Mouse (Mus musculus): ENCODE measurements around the gene Naa25. TPM values are rescaled to one million over a fixed set of nuclear protein-coding genes. Genes with fewer than 3 reads are reported as not detected.

Naa25 gene
- total RNA-seq (2015), result 35.9 and 39.7 TPM in 2 replicates
- total RNA-seq (2017), result 66.4 and 80.6 TPM in 2 replicates

DNA sequence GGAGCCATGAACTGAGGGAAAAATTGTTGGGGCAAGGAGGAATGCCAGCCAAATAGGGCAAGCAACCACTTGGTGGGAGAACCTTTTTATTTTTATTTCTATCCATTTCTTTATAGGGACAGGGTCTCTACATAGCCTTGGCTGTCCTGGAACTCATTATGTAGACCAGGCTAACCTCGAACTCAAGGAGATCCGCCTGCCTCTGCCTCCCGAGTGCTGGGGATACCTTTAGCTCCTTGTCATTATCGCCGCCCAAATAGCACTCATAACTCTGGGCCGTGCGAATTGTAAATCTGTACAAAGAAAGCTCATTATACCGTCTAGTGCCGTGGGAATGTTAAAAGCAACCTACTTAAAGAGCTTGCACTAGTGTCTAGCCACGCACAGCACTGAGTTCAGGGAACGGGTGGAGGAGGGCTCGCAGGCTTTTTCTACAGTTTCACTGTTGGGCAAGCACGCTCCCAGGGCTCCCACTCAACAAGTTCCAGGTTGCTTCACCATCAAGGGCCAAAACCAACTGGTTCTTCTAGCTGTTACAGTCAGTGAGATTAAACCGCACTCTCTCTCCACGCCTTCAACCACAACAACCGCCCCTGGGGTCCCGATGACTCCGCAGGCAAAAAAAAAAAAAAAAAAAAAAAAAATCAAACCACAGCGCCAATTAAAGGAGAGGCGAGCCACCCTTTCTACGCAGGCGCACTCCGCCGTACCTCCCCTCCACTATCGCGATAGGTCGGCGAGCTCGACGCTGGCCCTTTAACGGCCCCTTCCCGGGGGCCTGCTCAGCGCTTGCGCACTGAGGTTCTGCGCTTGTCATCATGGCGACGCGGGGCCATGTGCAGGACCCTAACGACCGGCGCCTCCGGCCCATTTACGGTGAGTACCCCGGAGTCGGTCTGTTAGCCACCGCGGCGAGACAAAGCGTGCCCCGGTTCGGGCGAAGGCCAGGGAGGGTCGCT, at the start of gene Naa25:
Gene Naa25, plus strand, starts transcription at position 750 of the 959 bp plus-strand sequence.
- ATAC-seq (replicated peaks; ENCODE audit: poor library complexity), result peak; percentile 84

DNA sequence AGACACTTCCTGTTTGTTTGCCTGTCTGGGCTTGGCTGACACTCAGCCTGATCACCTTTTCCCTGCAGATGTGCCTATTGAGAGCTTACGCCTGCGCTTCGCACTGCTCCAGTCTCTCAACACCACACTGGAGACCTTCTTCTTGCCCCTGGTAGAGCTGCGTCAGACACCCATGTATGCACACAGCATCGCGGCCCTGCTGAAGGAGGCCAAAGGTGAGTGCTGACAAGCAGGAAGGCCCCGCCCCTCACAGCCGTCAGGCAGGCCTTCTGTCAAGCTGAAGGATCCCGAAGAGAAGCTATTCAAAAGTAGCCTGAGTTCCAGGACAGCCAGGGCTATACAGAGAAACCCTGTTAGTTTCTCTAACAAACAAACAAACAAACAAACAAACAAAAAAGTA, 38.5 kb upstream of the Naa25 start:
- ATAC-seq (replicated peaks; ENCODE audit: poor library complexity), result no peak

DNA sequence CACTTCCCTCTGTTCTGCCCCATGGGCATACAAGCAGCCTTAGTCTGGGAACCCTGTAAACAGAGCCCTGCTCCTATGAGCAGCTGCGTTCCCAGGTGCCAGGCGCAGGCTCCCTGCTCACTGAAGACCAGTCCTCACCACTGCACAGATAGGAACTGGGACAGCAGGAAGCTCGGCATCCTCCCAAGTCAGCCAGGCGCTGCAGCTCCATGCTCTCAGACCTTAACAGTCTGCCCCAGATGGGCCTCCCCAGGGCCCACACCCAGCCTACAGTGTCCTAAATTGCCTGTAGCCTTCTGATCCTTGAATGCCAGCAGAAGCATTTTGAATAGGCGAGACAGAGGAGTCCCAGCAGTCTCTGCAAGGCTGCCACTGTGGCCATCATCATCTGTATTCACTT, 36.0 kb upstream of the Naa25 start:
- ATAC-seq (replicated peaks; ENCODE audit: poor library complexity), result no peak

DNA sequence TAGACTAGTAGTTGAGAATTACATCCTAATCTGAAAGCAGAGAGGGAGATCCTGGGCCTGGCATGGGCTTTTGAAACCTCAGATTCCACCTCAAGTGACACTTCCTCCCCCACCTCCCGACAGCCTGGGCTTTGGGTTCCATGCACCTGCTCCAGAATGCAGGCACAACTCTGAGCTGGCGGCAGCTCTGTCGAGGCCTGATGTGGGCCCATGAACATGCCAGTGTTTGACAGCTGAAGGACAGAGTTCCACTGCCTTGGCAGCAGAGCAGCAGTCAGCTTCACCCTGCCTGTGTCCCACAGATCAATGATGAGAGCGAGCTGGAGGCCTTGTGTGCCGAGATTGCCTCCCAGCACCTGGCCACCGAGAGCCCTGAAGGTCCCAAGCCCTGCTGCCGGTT, 34.3 kb upstream of the Naa25 start:
- no peak for ATAC-seq (replicated peaks; ENCODE audit: poor library complexity)

DNA sequence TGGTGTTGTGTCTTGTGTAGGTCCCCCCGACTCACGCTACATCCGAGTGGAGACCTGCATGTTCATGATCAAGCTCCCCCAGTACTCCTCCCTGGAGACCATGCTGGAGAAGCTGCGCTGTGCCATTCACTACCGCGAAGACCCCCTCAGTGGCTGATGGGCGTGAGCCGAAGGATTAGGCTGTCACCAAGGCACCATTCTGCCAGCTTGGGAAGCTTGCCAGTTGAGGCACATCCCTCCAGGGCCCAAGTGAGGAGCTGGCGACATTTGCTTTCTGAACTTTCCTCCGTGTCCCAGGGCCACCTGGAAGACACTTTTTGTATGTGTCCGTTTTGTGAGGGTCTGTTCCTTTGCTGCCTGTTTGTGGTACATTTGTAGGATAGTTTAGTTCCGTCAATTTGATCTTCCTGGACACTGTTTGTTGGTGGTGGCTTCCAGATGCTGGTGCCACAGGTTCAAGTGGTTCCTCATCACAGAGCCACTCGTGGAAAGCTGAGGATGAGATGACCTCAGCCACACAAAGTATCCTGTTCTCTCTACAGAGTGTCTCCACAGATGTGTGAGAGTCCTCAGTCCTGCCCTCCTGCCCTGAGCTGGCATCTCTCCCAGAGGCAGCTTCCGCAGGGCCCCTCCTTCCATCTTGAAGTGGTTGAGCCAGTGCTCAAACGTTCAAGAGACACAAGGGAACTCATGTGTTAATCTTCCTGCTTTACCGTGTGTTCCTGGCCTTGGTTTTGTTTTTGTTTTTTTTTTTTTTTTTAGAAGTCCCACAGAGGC, 31.1 kb upstream of the Naa25 start:
- no peak for ATAC-seq (replicated peaks; ENCODE audit: poor library complexity)

DNA sequence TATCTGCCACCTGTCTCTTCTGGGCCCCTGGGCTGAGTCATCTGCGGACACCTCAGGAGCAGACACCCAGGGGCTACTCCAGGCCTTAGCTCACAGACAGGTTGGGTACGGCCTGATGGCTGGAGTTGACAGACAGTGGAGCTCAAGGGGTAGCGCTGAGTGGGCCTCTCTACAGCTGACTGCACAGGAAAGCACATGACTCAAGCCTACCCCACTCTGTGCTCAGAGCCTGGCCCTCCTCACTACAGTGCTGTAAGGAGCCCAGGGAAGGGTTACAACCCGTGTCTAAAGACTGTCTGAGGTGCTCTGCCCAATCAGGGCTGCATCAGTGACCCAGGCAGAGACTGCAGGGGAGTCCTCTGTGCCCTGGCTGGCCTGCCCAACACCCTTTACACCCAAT, 30.5 kb upstream of the Naa25 start:
- ATAC-seq (replicated peaks; ENCODE audit: poor library complexity), result no peak

DNA sequence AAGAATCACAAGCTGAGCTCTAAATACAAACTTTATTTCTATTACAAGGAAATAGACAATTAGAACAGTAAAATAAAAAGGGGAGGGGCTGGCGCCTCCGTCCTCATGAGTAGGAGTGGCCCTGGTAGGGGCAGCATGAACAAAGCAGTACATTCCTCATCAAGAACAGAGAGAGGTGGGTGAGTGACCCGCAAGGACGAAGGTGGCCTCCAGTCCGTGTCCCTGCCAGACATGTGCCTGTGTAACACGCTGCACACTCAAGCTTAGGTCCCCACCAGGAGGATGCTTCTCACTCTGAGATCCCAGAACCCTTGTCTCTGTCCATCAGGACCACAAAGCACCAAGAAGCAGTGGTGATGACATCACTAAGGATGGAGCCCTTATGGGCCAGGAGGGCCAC, 26.0 kb upstream of the Naa25 start:
- no peak for ATAC-seq (replicated peaks; ENCODE audit: poor library complexity)

DNA sequence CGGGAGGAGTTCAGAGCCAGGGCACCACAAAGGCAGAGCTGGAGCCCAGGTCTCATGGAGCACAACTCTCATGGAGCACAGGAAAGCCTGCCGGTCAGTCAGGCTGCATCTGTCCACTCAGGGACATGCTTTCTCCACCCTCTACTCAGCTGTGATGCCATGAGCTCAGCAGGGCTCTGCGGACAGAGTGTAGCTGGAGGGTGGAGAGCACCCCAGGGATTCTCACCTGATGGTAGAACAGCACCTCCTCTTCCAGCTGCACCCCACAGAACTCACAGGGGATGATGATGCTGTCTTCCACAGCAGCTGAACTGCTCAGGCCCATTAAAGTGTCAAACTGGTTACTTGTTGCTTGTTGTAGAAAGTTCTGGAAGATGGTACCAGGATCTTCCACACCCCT, 22.9 kb upstream of the Naa25 start:
- no peak for ATAC-seq (replicated peaks; ENCODE audit: poor library complexity)

DNA sequence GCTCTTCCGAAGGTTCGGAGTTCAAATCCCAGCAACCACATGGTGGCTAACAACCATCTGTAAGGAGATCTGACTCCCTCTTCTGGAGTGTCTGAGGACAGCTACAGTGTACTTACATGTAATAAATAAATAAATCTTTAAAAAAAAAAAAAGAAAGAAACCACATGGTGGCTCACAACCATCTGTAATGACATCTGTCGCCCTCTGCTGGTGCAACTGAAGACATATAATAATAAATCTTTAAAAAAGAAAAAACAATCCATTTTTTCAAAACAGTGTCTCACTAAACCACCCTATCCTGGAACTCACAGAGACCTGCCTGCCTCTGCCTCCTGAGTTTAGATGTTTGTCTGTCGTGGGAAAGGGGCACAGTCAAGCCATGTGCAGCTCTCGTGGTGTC, 20.8 kb upstream of the Naa25 start:
- peak; percentile 69 for ATAC-seq (replicated peaks; ENCODE audit: poor library complexity)

DNA sequence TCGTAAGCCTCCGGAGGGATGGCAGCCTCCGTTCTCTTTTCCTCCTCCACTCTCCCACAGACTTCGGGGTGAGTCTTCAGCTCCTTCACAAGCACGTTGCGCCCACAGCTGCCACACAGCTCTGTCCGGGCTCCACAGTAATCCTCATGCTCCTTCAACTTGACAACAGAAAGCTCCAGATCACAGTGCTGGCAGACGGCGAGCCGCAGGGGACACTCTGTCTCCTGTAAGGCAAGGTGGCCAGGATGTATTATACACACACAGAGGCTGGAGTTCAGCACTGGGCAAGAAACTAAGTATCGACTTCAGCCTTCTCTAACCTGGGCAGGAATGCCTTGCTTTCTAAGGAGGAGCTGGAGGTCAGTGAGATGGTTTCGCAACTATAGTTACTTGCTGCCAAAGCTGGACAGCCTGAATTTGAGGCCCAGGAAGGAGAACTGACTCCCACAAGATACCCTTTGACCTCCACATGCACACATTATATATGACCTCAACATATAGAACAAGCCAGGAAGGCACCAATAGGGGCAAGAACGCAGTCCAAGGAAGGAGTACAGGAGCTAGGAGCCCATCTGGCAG, 19.0 kb upstream of the Naa25 start:
- no peak for ATAC-seq (replicated peaks; ENCODE audit: poor library complexity)

DNA sequence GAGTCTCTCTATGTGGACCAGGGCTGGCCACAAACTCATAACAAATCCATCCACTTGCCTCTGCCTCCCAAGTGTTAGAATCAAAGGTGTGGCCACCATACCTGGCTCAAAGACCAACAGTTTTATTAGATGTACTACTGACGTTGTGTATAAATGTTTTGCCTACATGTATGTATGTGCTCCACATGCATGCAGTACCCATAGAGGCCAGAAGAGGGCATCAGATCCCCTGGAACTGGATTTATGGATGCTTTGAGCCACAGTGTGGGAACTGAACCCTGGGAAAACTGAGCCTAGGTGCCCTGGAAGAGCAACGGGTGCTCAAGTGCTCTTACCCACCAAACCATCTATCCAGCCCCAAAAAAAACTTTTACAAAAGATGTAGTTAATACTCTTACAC, 17.0 kb upstream of the Naa25 start:
- ATAC-seq (replicated peaks; ENCODE audit: poor library complexity), result no peak

DNA sequence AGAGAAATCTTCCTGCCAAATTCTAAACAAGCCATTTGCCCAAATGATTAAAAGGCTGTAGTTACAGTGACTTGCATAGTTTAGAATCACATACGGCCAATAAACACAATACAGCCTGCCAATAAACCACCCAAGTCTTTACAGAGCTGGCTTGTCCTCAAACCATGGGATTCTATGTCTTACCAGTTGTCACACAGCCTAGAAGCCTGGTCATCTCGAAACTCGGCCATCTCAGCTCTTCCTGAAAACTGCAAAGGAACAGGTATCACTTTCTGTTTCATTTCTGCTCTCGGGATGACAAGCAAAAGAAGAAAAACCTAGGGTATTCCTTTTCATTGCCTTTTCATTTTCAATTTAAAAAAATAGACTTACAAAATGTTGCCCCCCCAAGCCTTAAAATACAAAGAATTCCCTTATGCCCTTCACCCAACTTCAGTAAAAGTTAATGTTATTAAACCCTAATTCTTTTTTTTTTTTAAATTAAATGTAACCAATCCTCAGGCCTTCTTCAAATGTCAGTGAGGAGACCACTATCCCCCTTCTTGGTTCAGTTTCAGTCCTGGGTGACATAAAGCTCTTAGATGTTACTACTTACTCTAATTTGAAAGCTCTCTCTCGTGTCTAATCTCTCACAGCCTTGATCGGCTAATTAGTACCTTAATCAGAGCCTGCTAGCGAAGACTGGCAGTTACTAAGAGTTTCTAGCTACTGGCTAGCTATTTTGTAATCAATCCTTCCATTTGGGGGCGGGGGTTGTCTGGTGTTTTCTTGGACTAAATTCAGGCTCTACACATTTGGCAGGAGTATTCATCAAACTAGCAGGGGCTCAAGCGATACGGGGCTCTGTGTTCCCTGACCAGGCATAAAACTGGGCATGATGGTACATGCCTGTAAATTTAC, 13.6 kb upstream of the Naa25 start:
- no peak for ATAC-seq (replicated peaks; ENCODE audit: poor library complexity)

DNA sequence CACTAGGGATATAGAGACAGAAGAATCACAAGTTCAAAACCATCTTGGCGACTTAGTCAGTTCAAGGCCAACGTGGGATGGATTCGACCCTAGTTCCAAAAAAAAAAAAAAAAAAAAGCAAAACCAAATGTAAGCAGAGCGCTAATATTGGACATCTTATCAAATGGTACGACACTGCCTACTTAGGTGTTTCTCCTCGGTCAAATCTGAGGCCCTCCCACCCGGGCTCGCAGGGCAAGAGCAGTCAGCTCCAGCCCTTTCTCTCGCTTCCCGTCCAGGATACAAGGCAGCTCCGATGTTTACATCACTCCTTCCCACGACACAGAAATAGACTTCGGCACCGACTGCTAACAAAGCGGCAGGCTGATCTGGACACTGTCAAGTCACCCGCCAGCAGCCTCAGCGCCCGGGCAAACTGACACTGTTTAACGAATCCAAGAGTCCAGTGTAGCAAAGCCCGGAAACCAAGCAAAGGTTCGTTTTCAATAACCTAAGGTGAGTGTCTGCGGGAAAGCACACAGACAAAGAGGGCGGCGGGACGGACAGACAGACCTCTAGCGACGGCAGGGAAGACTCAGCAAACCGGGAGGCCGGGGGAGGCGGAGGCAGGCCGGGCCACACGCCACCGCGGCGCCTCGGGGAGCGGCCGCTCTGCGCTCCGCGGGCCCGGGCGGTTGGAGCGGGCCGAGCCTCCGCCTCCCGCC, 12.8 kb upstream of the Naa25 start:
- peak; percentile 18 for ATAC-seq (replicated peaks; ENCODE audit: poor library complexity)

DNA sequence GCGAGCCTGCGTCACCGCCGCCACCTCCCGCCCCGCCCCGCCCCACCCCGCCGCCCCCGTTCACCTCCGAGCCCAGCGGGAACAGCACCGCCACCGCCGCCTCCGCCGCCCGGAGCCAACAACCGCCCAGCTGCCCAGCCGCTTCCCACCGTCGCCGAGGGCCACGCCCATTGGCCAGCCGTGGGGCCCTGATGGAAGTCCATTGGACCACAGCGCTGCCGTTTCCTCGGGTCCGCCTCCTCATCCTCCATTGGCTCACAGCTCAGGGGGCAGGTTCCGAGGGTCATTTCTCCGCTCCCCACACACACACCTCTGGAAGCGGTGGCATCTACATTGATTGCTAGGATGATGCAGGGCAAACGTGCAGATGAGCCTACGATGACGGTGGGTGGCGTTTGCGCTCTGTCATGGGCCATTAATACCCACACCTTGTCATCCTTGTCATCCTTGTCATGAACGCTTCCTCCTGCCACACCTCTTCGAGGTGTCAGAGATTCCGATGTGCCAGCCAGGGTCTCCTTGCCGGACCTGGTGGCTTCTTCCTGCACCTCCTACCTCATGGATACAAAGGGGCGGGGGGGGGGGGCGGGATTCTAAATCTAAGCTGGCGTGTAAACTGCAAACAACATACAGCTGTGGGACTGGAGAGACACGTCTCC, 12.1 kb upstream of the Naa25 start, which contains the start of gene Trafd1:
Gene Trafd1, minus strand, starts transcription at position 172 of the 659 bp plus-strand sequence.
- peak; percentile 93 for ATAC-seq (replicated peaks; ENCODE audit: poor library complexity)

DNA sequence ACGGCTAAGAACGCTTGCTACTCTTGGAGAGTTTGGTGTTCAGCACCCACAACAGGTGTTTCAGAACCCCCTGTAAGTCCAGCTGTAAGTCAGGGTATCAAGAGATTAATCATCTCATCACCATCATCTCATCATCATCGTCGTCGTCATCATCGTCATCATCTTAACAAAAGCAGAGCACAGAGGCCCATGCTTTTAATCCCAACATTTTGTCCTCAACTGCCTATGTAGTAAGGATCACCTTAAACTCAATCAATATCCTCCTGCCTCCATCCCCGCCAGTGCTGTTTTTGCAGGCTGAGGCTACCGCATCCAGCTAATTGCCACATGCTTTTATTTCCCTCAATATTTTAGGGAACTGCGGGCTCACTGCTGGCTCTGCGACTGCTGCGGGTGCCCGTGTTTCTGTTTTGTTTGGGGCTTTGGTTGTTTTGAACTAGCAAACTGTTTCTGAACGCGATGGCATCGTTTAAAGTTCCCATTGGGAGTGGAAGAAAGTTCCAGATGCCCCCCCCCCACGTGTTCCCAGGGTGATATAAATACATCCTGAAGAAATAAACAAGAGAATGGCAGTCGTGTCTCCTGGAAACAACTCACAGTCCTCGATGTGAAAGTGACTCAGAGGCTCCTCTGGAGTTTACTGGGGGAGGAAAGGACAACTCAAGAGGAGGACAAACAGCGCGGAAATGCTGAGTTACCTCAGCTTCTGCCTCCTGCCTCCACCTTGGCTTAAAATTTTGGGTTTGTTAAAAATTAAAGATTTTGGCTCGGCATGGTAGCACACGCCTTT, 11.4 kb upstream of the Naa25 start:
- no peak for ATAC-seq (replicated peaks; ENCODE audit: poor library complexity)

DNA sequence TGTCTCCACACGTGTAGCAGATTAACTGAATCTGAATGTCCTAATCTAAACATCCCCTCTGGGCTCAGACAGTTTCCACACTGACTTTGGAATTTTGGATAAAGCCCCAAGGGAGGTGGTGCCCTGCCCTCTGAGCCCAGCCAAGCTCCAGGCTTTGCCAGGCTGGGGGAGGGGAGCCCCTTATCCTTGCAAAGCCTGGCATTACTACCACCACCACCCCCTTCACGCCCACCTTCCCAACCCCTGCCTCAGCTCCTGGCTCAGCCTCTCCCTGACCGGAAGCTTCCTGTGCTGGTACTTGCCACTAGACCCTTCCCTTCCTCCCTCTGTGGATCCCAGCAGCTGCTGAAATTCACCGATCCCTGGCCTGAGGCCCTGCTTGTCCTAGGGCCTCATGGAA, 10.6 kb upstream of the Naa25 start:
- ATAC-seq (replicated peaks; ENCODE audit: poor library complexity), result no peak

DNA sequence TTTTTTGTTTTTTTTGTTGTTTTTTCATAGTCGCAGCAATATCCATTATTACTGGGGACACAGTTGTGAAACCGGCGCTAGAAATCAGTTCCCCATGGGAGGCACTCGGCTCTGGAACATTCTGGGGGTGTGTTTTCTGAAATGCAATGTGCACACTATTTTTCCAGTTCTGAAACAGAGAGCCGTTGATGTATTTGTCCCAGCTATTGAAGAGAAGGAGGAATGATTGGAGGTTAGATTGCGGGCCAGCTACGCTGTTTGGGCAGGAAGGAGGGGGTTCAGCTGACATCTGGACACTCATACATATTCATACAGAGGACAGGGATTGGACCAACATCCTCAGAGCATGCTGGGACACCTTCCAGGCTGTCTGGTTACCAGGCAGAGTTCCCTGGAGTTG, 8.6 kb upstream of the Naa25 start:
- ATAC-seq (replicated peaks; ENCODE audit: poor library complexity), result no peak

DNA sequence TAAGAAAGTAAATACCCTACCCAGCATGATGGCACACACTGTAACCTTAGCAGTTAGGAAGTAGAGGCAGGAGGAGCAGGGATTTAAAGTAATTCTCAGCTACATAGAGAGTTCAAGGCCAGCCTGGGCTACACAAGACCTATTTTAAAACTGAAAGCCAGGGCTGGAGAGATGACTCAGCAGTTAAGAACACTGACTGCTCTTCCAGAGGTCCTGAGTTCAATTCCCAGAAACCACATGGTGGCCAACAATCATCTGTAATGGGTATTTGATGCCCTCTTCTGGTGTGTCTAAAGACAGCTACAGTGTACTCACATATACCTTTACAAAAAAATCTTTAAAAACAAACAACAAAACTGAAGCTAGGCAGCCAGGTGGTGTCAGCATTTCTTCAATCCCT, 8.0 kb upstream of the Naa25 start:
- ATAC-seq (replicated peaks; ENCODE audit: poor library complexity), result no peak
